Mouse (Mus musculus) bone marrow, adult 2 months (tissue): Measurements from ENCODE around the gene Psmb3.
"Not testable (repeated sequence)": the region's sequence is repeated elsewhere in the genome, so short reads cannot be mapped to it uniquely, and the experiment has no call there.

Experiments
- CTCF ChIP-seq: fragments of 200-500 bp; IDR thresholded peaks from 2 replicates; pipeline ENCODE4 v1.5.1; 2011; ENCODE audit warnings: low read length, control low read depth; ENCODE audit not compliant: control insufficient read depth, insufficient read depth
- POLR2A ChIP-seq: fragments of 200-500 bp; IDR thresholded peaks from 2 replicates; pipeline ENCODE4 v1.6.1; 2011; ENCODE audit warnings: low read depth, mild to moderate bottlenecking, control low read depth, low read length, borderline replicate concordance; ENCODE audit not compliant: control insufficient read depth

- TF ChIP-seq CTCF, POLR2A: not testable (repeated sequence)
These were observed 31.6 kb downstream of the Psmb3 start for GRCm38 (mm10) chr11:97734810-97735209.
